Mouse (Mus musculus): ENCODE results near the gene Anapc10. TPM values are rescaled to one million over a fixed set of nuclear protein-coding genes. Genes with fewer than 3 reads are reported as not detected.
A peak's percentile ranks its signal among the peaks of the same experiment; 100 is the strongest.
"Not testable (repeated sequence)": the region's sequence is repeated elsewhere in the genome, so short reads cannot be mapped to it uniquely, and the experiment has no call there.

Gene Anapc10
- polyA plus RNA-seq, 1 experiment from 2014 or later = 35.7 TPM

- H3K4me3 ChIP-seq (replicated peaks) = no peak overlapping the region
- H3K4me1 ChIP-seq = no peaks in the 10 kb centered on the region
- H3K27me3 ChIP-seq (replicated peaks) = no peaks in the 10 kb centered on the region
- 23% methylated on average over 3 of the region's 3 CpGs for WGBS
- no peak overlapping the region for H3K9ac ChIP-seq (replicated peaks)
- H3K9me3 ChIP-seq (replicated peaks) = no peaks in the 10 kb centered on the region
- ATAC-seq (ENCODE audit: low FRiP score) = no peak
- H3K4me2 ChIP-seq = no peak overlapping the region
- peaks cover 36% of the 10 kb centered on the region for H3K36me3 ChIP-seq
- no peak overlapping the region for H3K27ac ChIP-seq (replicated peaks)
Observed at GRCm38 (mm10) chr8:79724589-79724988, 13.0 kb downstream of the Anapc10 start.

GRCm38 (mm10) chr8:79727900-79728299 lies 16.3 kb downstream of the Anapc10 start:
- 100% methylated on average over 1 of the region's 1 CpGs for WGBS
- Histone ChIP-seq H3K27me3 (replicated peaks) (no peaks in the 10 kb centered on the region), H3K4me1 (no peaks in the 10 kb centered on the region), H3K4me2 (no peak overlapping the region), H3K27ac (replicated peaks) (no peak overlapping the region), H3K9me3 (replicated peaks) (no peaks in the 10 kb centered on the region), H3K9ac (replicated peaks) (no peak overlapping the region), H3K4me3 (replicated peaks) (no peak overlapping the region), H3K36me3 (peaks cover 19% of the 10 kb centered on the region; the same call in 1 of the 2 replicates)
- no peak for ATAC-seq (ENCODE audit: low FRiP score)

DNA sequence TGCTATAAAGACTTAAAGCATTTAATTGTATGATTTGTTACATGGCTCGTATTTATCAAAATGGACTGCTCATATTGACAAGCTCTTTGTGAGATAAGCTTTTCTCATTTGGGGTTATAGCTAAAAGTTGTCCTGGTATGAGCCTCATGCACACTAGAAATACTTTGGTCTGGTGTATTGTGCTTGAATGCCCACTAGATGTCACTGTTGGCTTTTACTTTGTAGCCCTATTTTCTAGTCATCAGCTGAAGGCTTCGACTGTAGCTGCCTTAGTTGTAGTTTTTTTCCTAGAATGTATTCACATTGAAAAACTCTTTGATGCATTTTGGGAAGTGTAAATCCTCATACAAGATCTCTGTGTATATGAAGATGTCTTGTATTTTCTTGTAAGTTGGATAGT lies 22.7 kb downstream of the Anapc10 start:
- ATAC-seq (ENCODE audit: low FRiP score) = peak; percentile 68; the same call in 1 of the 2 replicates
- WGBS = 15% methylated on average over 2 of the region's 2 CpGs
- no peak overlapping the region for H3K27ac ChIP-seq (replicated peaks)

GRCm38 (mm10) chr8:79748171-79748570 lies 36.6 kb downstream of the Anapc10 start:
- no peak overlapping the region for H3K4me2 ChIP-seq
- H3K9me3 ChIP-seq (replicated peaks) = no peaks in the 10 kb centered on the region
- H3K36me3 ChIP-seq = peaks cover 8% of the 10 kb centered on the region; the same call in 1 of the 2 replicates
- ATAC-seq (ENCODE audit: low FRiP score) = no peak
- no peak overlapping the region for H3K9ac ChIP-seq (replicated peaks)
- no peak overlapping the region for H3K27ac ChIP-seq (replicated peaks)
- H3K27me3 ChIP-seq (replicated peaks) = no peaks in the 10 kb centered on the region
- 13% methylated on average over 2 of the region's 2 CpGs for WGBS
- no peak overlapping the region for H3K4me3 ChIP-seq (replicated peaks)
- H3K4me1 ChIP-seq = peaks cover 3% of the 10 kb centered on the region; the same call in 1 of the 2 replicates

More for the DNA sequence above, 22.7 kb downstream of the Anapc10 start:
- Histone ChIP-seq H3K36me3 (peaks cover 9% of the 10 kb centered on the region; the same call in 1 of the 2 replicates), H3K9ac (replicated peaks) (no peak overlapping the region), H3K4me3 (replicated peaks) (no peak overlapping the region), H3K9me3 (replicated peaks) (no peaks in the 10 kb centered on the region), H3K4me2 (no peak overlapping the region), H3K4me1 (no peaks in the 10 kb centered on the region), H3K27me3 (replicated peaks) (no peaks in the 10 kb centered on the region)

GRCm38 (mm10) chr8:79748591-79748990 lies 37.0 kb downstream of the Anapc10 start:
- Histone ChIP-seq H3K4me3 (replicated peaks) (no peak overlapping the region), H3K9ac (replicated peaks) (no peak overlapping the region), H3K27ac (replicated peaks) (no peak overlapping the region), H3K4me1 (peaks cover 3% of the 10 kb centered on the region; the same call in 1 of the 2 replicates), H3K4me2 (no peak overlapping the region), H3K9me3 (replicated peaks) (no peaks in the 10 kb centered on the region), H3K27me3 (replicated peaks) (no peaks in the 10 kb centered on the region), H3K36me3 (peaks cover 8% of the 10 kb centered on the region; the same call in 1 of the 2 replicates)
- WGBS = 50% methylated on average over 4 of the region's 4 CpGs
- ATAC-seq (ENCODE audit: low FRiP score) = no peak

GRCm38 (mm10) chr8:79750305-79750704 lies 38.7 kb downstream of the Anapc10 start:
- H3K27ac ChIP-seq (replicated peaks) = no peak overlapping the region
- H3K27me3 ChIP-seq (replicated peaks) = no peaks in the 10 kb centered on the region
- no peak overlapping the region for H3K9ac ChIP-seq (replicated peaks)
- peak; percentile 28; the same call in 1 of the 2 replicates for ATAC-seq (ENCODE audit: low FRiP score)
- no peaks in the 10 kb centered on the region for H3K9me3 ChIP-seq (replicated peaks)
- H3K36me3 ChIP-seq = peaks cover 4% of the 10 kb centered on the region; the same call in 1 of the 2 replicates
- 16% methylated on average over 2 of the region's 2 CpGs for WGBS
- no peak overlapping the region for H3K4me3 ChIP-seq (replicated peaks)
- H3K4me1 ChIP-seq = peaks cover 3% of the 10 kb centered on the region; the same call in 1 of the 2 replicates
- no peak overlapping the region for H3K4me2 ChIP-seq

GRCm38 (mm10) chr8:79794873-79795272 lies 83.3 kb downstream of the Anapc10 start:
- H3K9me3 ChIP-seq (replicated peaks); H3K4me3 ChIP-seq (replicated peaks); H3K9ac ChIP-seq (replicated peaks); H3K4me1 ChIP-seq; H3K4me2 ChIP-seq; H3K27ac ChIP-seq (replicated peaks); ATAC-seq (ENCODE audit: low FRiP score); H3K36me3 ChIP-seq; H3K27me3 ChIP-seq (replicated peaks): not testable (repeated sequence)
- 93% methylated on average over 2 of the region's 2 CpGs for WGBS

DNA sequence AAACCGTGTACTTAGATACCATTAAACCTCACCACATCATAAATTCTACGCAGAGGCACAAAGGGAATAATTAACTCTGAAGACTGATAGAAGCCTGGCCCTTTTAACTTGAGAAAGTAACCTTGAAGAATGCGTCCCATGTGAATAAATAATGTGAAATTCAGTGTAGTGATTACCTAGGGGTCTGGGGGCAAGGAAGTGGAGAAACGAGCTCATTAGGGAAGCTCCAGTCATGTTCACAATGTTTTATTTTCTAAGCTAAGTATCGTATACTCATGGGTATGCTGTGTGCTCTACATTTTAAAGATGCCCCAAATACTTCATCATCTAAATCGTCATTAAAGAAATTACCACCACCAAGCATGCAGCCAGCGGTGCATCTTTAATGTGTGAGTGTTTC lies 85.1 kb downstream of the Anapc10 start:
- no peak overlapping the region for H3K27ac ChIP-seq (replicated peaks)
- H3K9me3 ChIP-seq (replicated peaks) = no peaks in the 10 kb centered on the region
- WGBS = 45% methylated on average over 7 of the region's 7 CpGs
- H3K36me3 ChIP-seq = no peaks in the 10 kb centered on the region
- no peak overlapping the region for H3K4me2 ChIP-seq
- no peaks in the 10 kb centered on the region for H3K4me1 ChIP-seq
- no peak overlapping the region for H3K4me3 ChIP-seq (replicated peaks)
- no peak overlapping the region for H3K9ac ChIP-seq (replicated peaks)
- no peaks in the 10 kb centered on the region for H3K27me3 ChIP-seq (replicated peaks)
- ATAC-seq (ENCODE audit: low FRiP score) = no peak; the same call in 1 of the 2 replicates

DNA sequence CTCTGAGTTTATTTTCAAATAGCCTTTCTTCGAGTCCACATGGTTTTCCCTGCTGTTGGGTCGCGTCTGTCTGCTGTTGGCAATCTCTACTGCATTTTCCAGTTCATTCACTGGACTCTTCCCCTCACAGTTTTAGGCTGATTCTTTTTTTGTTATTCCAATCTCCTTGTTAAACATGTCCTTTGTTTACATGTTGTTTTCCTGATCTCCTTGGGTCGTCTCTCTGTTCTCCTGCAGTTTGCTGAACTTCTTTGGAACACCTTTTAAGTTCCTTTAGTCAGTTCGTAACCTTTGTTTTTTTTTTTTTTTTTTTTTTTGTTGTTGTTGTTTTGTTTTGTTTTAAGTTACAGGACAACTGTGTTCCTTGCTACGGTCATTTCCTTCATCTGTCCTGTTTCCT lies 92.9 kb downstream of the Anapc10 start:
- Histone ChIP-seq H3K9me3 (replicated peaks) (no peaks in the 10 kb centered on the region), H3K4me1 (no peaks in the 10 kb centered on the region), H3K27ac (replicated peaks) (no peak overlapping the region), H3K9ac (replicated peaks) (no peak overlapping the region), H3K4me2 (no peak overlapping the region), H3K27me3 (replicated peaks) (no peaks in the 10 kb centered on the region), H3K36me3 (no peaks in the 10 kb centered on the region), H3K4me3 (replicated peaks) (no peak overlapping the region)
- 87% methylated on average over 6 of the region's 6 CpGs for WGBS
- ATAC-seq (ENCODE audit: low FRiP score) = no peak

- H3K36me3 ChIP-seq = no peaks in the 10 kb centered on the region
- H3K9me3 ChIP-seq (replicated peaks) = no peaks in the 10 kb centered on the region
- 30% methylated on average over 6 of the region's 6 CpGs for WGBS
- H3K4me2 ChIP-seq = no peak overlapping the region
- H3K27ac ChIP-seq (replicated peaks) = no peak overlapping the region
- no peak overlapping the region for H3K4me3 ChIP-seq (replicated peaks)
- no peaks in the 10 kb centered on the region for H3K27me3 ChIP-seq (replicated peaks)
- no peaks in the 10 kb centered on the region for H3K4me1 ChIP-seq
- H3K9ac ChIP-seq (replicated peaks) = no peak overlapping the region
- ATAC-seq (ENCODE audit: low FRiP score) = no peak
Observed at GRCm38 (mm10) chr8:79806971-79807370, 95.4 kb downstream of the Anapc10 start.

GRCm38 (mm10) chr8:79826534-79826933 lies 114.9 kb downstream of the Anapc10 start:
- Histone ChIP-seq H3K4me1 (0 out of 2 replicates have a peak, but pooled peaks cover 5% of the 10 kb centered on the region), H3K4me2 (no peak overlapping the region), H3K36me3 (no peaks in the 10 kb centered on the region), H3K4me3 (replicated peaks) (no peak overlapping the region), H3K9ac (replicated peaks) (no peak overlapping the region), H3K9me3 (replicated peaks) (no peaks in the 10 kb centered on the region), H3K27me3 (replicated peaks) (no peaks in the 10 kb centered on the region), H3K27ac (replicated peaks) (no peak overlapping the region)
- WGBS = 89% methylated on average over 5 of the region's 5 CpGs
- ATAC-seq (ENCODE audit: low FRiP score) = no peak
